Mouse (Mus musculus): ENCODE results near the gene Efl1.

The Efl1 gene

DNA sequence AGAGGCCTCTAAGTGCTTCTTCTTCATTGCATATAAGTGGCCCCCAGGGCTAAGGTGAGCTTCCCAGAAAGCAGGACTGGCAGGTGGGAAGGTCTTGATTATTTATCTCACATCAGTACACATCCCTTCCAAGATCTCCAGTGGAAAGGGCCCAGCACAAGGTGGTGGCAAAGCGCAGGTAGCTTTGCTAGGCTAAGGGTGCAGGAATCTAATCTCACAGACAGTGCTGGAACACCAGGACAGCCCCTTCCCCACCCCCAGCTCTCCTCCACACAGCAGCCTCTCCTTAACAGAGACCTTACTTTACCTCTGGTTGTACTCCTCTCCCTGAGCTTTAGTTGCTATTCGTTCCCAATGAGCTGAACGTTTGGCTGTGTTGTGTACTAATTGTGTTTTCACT, 173.1 kb downstream of the Efl1 start:
- DNase-seq, result no peak

DNA sequence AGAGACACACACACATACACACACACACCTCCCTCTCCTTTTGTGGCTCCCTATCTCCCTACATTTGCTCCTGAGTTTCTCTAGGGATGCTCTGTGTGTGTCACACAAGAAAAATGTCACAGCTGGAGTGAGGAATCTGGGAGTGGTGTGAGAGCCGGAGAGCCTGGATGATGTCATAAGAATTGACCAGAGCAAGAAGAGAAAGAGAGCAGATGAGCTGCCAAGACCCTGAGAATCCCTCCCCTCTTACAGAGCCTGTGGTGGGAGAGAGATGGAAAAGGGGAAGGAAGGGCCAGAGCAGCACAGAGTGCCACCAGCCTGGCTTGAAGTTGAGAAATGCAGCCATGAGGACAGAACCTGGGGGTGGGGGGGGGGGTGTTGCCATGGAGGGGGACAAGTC, 174.1 kb downstream of the Efl1 start:
- no peak for DNase-seq

All from cerebellum, adult 18-20 months (tissue).